Mouse (Mus musculus) thymus, adult 2 months (tissue): ENCODE results near the gene Aen. TPM values are rescaled to one million over a fixed set of nuclear protein-coding genes. Genes with fewer than 3 reads are reported as not detected.

Experiments
- DNase-seq: peaks from one replicate; pipeline ENCODE4 v3.0.0; 2021
- H3K27ac ChIP-seq: fragments of 200-500 bp; 2 replicates; pipeline ENCODE4 v1.5.1; 2012; ENCODE audit warnings: low read length, control low read depth; ENCODE audit not compliant: control insufficient read depth, insufficient read depth
- H3K27me3 ChIP-seq: fragments of 200-500 bp; 2 replicates; pipeline ENCODE4 v1.6.1; 2012; ENCODE audit warnings: mild to moderate bottlenecking, low read length, moderate library complexity, mixed read lengths; ENCODE audit not compliant: control insufficient read depth, insufficient read depth
- H3K36me3 ChIP-seq: fragments of 200-500 bp; 2 replicates; pipeline ENCODE4 v1.6.1; 2012; ENCODE audit warnings: mild to moderate bottlenecking, low read length, moderate library complexity; ENCODE audit not compliant: control insufficient read depth, insufficient read depth
- H3K4me1 ChIP-seq: fragments of 200-500 bp; replicated peaks from 2 replicates; pipeline ENCODE4 v1.6.1; 2012; ENCODE audit warnings: low read length; ENCODE audit not compliant: control insufficient read depth, insufficient read depth
- H3K4me3 ChIP-seq: fragments of 200-500 bp; 2 replicates; pipeline ENCODE4 v1.5.1; 2012; ENCODE audit warnings: mild to moderate bottlenecking, low read length, control low read depth, moderate library complexity; ENCODE audit not compliant: control insufficient read depth, insufficient read depth
- CTCF ChIP-seq: fragments of 200-500 bp; IDR thresholded peaks from 2 replicates; pipeline ENCODE4 v1.5.1; 2012; ENCODE audit warnings: mild to moderate bottlenecking, control low read depth, low read length, moderate library complexity, borderline replicate concordance; ENCODE audit not compliant: control insufficient read depth, poor library complexity, insufficient read depth; ENCODE audit errors: extremely low read depth
- POLR2A ChIP-seq: fragments of 200-500 bp; IDR thresholded peaks from 2 replicates; pipeline ENCODE4 v1.6.1; 2012; ENCODE audit warnings: mild to moderate bottlenecking, low read length, control low read depth, moderate library complexity; ENCODE audit not compliant: control insufficient read depth, poor library complexity, insufficient read depth; ENCODE audit errors: extremely low read depth
- WGBS: fragments of 180-500 bp; shearing (Covaris S2); methylation state at CpG from one replicate; pipeline ENCODE4 v1.1.7; 2018; 5-methylcytosine and 5-hydroxymethylcytosine counted together
- polyA plus RNA-seq: library from polyadenylated mRNA; depleted of rRNA; stranded (reverse); fragments of >200 nt; gene quantifications from 2 replicates; pipeline ENCODE4 v1.2.3, GENCODE M21; 2012; rRNA removed

Aen gene
- polyA plus RNA-seq, 1 experiment = 32.3 TPM

- WGBS = 36% methylated on average over 11 of the region's 11 CpGs
- no peaks in the 10 kb centered on the region for H3K27me3 ChIP-seq
- DNase-seq = no peak
- H3K4me1 ChIP-seq = no peaks in the 10 kb centered on the region
- no peak for TF ChIP-seq POLR2A
- TF ChIP-seq CTCF = no peak
- H3K36me3 ChIP-seq = no peaks in the 10 kb centered on the region
- H3K27ac ChIP-seq = no peak overlapping the region
- no peak overlapping the region for H3K4me3 ChIP-seq
These were observed 58.4 kb downstream of the Aen start for GRCm38 (mm10) chr7:78953886-78954572.

GRCm38 (mm10) chr7:78954619-78955018 lies 59.0 kb downstream of the Aen start:
- H3K4me1 ChIP-seq = no peaks in the 10 kb centered on the region
- WGBS = 88% methylated on average over 6 of the region's 6 CpGs

GRCm38 (mm10) chr7:78955086-78955485 lies 59.4 kb downstream of the Aen start:
- no peak overlapping the region for H3K4me3 ChIP-seq
- no peak overlapping the region for H3K27ac ChIP-seq
- H3K36me3 ChIP-seq = no peaks in the 10 kb centered on the region
- TF ChIP-seq POLR2A (no peak), CTCF (no peak)
- DNase-seq = no peak
- H3K4me1 ChIP-seq = no peaks in the 10 kb centered on the region
- no peaks in the 10 kb centered on the region for H3K27me3 ChIP-seq
- 91% methylated on average over 6 of the region's 6 CpGs for WGBS

More at GRCm38 (mm10) chr7:78954619-78955018, 59.0 kb downstream of the Aen start:
- Histone ChIP-seq H3K4me3 (no peak overlapping the region), H3K27me3 (no peaks in the 10 kb centered on the region), H3K36me3 (no peaks in the 10 kb centered on the region), H3K27ac (no peak overlapping the region)
- no peak for TF ChIP-seq POLR2A
- TF ChIP-seq CTCF = no peak
- DNase-seq = no peak

- H3K27me3 ChIP-seq = no peaks in the 10 kb centered on the region
- no peaks in the 10 kb centered on the region for H3K36me3 ChIP-seq
- no peak for TF ChIP-seq POLR2A
- TF ChIP-seq CTCF = no peak
- no peak for DNase-seq
- H3K27ac ChIP-seq = no peak overlapping the region
- WGBS = 83% methylated on average over 6 of the region's 6 CpGs
- H3K4me1 ChIP-seq = no peaks in the 10 kb centered on the region
- no peak overlapping the region for H3K4me3 ChIP-seq
These were observed 62.9 kb downstream of the Aen start for GRCm38 (mm10) chr7:78958499-78959073.

Other genes with a start within 250 kb of the Aen start
- 52.2 and 54.7 TPM in 2 replicates for gene Ntrk3, start 157.8 kb upstream of the Aen start, polyA plus RNA-seq
- gene Mrps11, start 112.7 kb upstream of the Aen start, polyA plus RNA-seq = 60.3 and 73.2 TPM in 2 replicates
- gene Mrpl46, start 112.3 kb upstream of the Aen start, polyA plus RNA-seq = 21.9 and 25.0 TPM in 2 replicates
- gene Det1, start 48.6 kb upstream of the Aen start, polyA plus RNA-seq = 32.7 and 33.9 TPM in 2 replicates
- gene Isg20, start 17.6 kb downstream of the Aen start, polyA plus RNA-seq = 159 and 194 TPM in 2 replicates
- gene Acan, start 157.6 kb downstream of the Aen start, polyA plus RNA-seq = 2.0 and 2.7 TPM in 2 replicates
- gene Hapln3, start 235.2 kb downstream of the Aen start, polyA plus RNA-seq = 0.37 and 0.43 TPM in 2 replicates